Mouse (Mus musculus): ENCODE data around the gene Gnmt.

DNA sequence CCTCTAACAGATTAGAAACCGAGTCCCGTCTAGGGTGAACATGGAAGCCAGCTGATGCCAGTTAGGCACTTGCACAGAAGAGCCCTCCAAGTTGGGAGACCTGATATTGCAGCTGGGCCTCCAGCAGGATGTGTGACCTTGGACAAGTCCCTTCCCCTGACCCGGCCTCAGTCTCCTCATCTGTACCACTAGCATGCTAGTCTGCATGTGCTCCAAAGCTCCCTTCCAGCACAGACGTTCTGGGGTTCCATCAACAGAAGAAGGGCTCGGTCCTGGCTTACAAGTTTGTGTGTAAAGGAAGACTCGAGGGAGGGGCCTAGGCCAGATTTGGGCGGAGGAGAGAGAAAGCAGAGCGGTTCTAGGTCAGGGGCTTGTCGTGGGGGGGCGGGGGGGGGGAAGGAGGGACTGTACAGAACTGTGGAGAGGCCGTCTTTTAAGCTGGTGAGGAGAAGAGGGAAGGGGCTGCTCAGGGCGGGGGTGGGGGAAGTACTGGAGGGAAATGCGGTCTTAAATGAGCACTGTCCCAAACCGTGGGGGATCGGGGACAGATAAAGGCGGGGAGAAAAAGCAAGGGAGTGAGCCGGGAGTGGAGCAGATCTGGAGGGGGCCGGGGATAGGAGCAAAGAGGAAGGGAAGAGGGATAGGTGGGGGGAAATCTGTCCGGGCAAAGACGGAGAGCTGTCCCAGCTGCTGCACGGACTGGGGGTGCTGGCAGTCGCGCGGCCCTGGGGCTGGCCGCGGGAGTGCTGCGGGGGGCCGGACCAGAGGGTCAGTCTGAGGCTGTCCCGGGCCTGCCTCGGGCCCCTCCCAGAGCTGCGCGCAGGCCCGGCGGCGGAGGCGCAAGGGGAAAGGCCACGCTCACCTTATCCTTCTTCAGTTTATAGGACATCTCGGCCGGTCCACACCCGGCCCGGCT is 24.7 kb downstream of the Gnmt start:
- no peak for TF ChIP-seq POLR2A (IDR thresholded peaks at IDR 0.05; ENCODE audit: insufficient read depth, low read depth, low read length)
- TF ChIP-seq CTCF (IDR thresholded peaks at IDR 0.05) = no peak
